Mouse (Mus musculus) liver, postnatal 0 days (tissue): ENCODE measurements at regions not wholly inside any gene's neighbourhood (a gene's known extent, or its start where the extent isn't known, plus 50 kb on each side); places are given as distances from the start of the nearest gene placed in this dataset.

Source experiments
- CTCF ChIP-seq: sonication (generic); IDR thresholded peaks from 2 replicates; pipeline ENCODE4 v1.5.1; 2016; ENCODE audit warnings: antibody characterized with exemption, low read depth
- EP300 ChIP-seq: IDR thresholded peaks from 2 replicates; pipeline ENCODE4 v1.6.1; 2016; ENCODE audit warnings: antibody characterized with exemption, low read depth, mild to moderate bottlenecking

- TF ChIP-seq CTCF (no peak), EP300 (no peak)
Measured at GRCm38 (mm10) chr14:24748497-24748862, 261.6 kb downstream of the Rps24 start.
